Mouse (Mus musculus) neural tube, embryonic 10.5 days (tissue): Measurements from ENCODE around the gene Car9.
"Not testable (repeated sequence)": the region's sequence is repeated elsewhere in the genome, so short reads cannot be mapped to it uniquely, and the experiment has no call there.

Experiments
- DNase-seq: peaks from one replicate; pipeline ENCODE4 v3.0.0-alpha.2; 2017; ENCODE audit warnings: low spot score; ENCODE audit errors: extremely low spot score

Gene Car9

GRCm38 (mm10) chr4:43519956-43520355, 13.2 kb downstream of the Car9 start:
- peak; percentile 91 for DNase-seq

- no peak for DNase-seq
These were observed 21.1 kb downstream of the Car9 start for GRCm38 (mm10) chr4:43527880-43528279.

GRCm38 (mm10) chr4:43528487-43528886, 21.7 kb downstream of the Car9 start:
- DNase-seq = no peak

GRCm38 (mm10) chr4:43530081-43530501, 23.3 kb downstream of the Car9 start:
- no peak for DNase-seq

- peak; percentile 75 for DNase-seq
These were observed 23.8 kb downstream of the Car9 start for GRCm38 (mm10) chr4:43530581-43530980.

- no peak for DNase-seq
These were observed 26.5 kb downstream of the Car9 start for GRCm38 (mm10) chr4:43533270-43533669.

GRCm38 (mm10) chr4:43535628-43536027, 28.9 kb downstream of the Car9 start:
- no peak for DNase-seq

GRCm38 (mm10) chr4:43536031-43536430, 29.3 kb downstream of the Car9 start:
- DNase-seq = no peak

- DNase-seq = no peak
These were observed 35.3 kb downstream of the Car9 start for GRCm38 (mm10) chr4:43542044-43542443.

GRCm38 (mm10) chr4:43546375-43547047, 39.7 kb downstream of the Car9 start:
- no peak for DNase-seq

GRCm38 (mm10) chr4:43547160-43547559, 40.4 kb downstream of the Car9 start:
- no peak for DNase-seq

GRCm38 (mm10) chr4:43549055-43549454, 42.3 kb downstream of the Car9 start:
- DNase-seq = no peak

GRCm38 (mm10) chr4:43551854-43552253, 45.1 kb downstream of the Car9 start:
- DNase-seq = not testable (repeated sequence)

- no peak for DNase-seq
These were observed 45.7 kb downstream of the Car9 start for GRCm38 (mm10) chr4:43552437-43552836.

GRCm38 (mm10) chr4:43553891-43554290, 47.1 kb downstream of the Car9 start:
- DNase-seq = no peak

GRCm38 (mm10) chr4:43555926-43556325, 49.2 kb downstream of the Car9 start:
- DNase-seq = no peak

GRCm38 (mm10) chr4:43558028-43558630, 51.4 kb downstream of the Car9 start:
- no peak for DNase-seq

GRCm38 (mm10) chr4:43558631-43559356, 52.0 kb downstream of the Car9 start:
- peak; percentile 66 for DNase-seq

- no peak for DNase-seq
These were observed 52.9 kb downstream of the Car9 start for GRCm38 (mm10) chr4:43559519-43560242.

- no peak for DNase-seq
These were observed 53.5 kb downstream of the Car9 start for GRCm38 (mm10) chr4:43560243-43560611.

- no peak for DNase-seq
These were observed 54.2 kb downstream of the Car9 start for GRCm38 (mm10) chr4:43560976-43561375.
